Comparison of ENCODE assay signal across 10 mouse cellular contexts in genomic region chr12:69494648-69495047, GRCm38 (mm10).
A peak's percentile ranks its signal among the peaks of the same experiment; 100 is the strongest.
DNase-seq lines count a peak whose midpoint lies in the region.
"Had no signal": no experiment of that assay in that cellular context is flagged by ENCODE, and none has a peak within 500 bp of the region (broad histone marks: within the 10 kb centered on the region; RNA-seq: fewer than 3 reads in every experiment).

No protein-coding gene starts in this region.

- intact Hi-C loops in heart, postnatal 25 days (cut with DNase I), result loop anchor here (5.0 kb wide), 1 partner anchor 122 kb away; the partner anchor contains the start of genes Arf6 and Gm9887

- peak; percentile 35 to 51 for DNase-seq in cerebellum, postnatal 10 days
- DNase-seq in cerebellum, adult 11-12 months, result no peak
- peak; percentile 56 for DNase-seq in heart, postnatal 4 days
- no peak for DNase-seq in heart, postnatal 25 days (ENCODE audit: low spot score)
- DNase-seq in retina, postnatal 1 day, result peak; percentile 83
- no peak for DNase-seq in retina, embryonic 14.5 days (ENCODE audit: low spot score)
- no peak for DNase-seq in left cerebral cortex, adult 9 months (ENCODE audit: low spot score in 2 of 2)
- DNase-seq in cerebellum, adult 9-11 months, result no peak
- DNase-seq: liver, embryonic 13.5 days; right cerebral cortex, postnatal 14 days had no signal

Comparison
In these comparisons a context has a peak if more than half of its experiments do, and no peak if none do; other contexts are left out.
1. DNase-seq: peak in cerebellum, postnatal 10 days (2 of 2), heart, postnatal 4 days (single experiment) and retina, postnatal 1 day (single experiment); none in cerebellum, adult 11-12 months (single experiment), heart, postnatal 25 days (single experiment), retina, embryonic 14.5 days (single experiment), left cerebral cortex, adult 9 months (0 of 2) and cerebellum, adult 9-11 months (single experiment).